Mouse (Mus musculus): ENCODE measurements around the gene Pip5k1b.
A peak's percentile ranks its signal among the peaks of the same experiment; 100 is the strongest.

The Pip5k1b gene

DNA sequence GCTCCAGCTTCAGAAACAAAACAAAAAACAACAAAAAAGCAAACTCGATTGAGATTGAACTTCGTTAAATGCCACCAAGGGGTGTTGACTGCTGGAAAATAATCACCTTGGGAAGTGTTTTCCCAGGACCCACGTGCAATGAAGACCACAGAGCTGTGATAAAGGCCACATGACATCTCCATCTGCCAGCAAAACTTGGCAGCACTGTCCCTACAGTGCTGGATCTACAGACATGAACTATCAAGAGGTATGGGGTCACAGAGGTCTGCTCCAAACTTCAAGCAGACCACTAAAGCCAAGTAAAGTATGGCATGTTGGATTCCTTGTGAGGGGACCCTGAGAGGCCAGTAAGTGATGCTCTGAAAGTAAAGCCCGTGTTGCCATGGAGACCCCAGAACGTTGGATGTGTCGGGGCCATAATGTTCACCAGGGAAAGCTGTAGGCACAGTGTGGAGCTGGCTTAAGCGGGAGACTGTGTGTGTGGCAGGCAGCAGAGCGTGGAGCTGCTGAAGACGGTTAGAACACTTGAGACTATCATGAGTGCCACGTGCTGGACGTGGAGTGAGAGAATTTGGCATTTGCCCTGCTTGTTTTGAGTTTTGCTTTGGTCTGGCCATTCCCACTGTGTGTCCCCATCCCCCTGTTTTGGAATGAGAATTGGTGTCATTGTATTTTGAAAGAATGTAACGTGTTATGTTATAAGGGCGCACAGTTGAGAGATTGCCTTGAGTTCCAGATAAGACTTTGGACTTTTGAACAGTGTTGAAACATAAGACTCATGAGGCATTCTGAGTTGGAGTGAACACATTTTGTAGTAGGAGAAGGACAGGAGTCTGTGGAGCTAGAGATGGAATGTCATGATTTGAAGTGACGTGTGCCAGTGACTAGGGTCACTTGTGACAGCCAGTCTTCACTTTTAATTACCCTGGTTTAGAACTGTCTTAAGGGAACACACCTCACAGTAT lies 12.0 kb downstream of the Pip5k1b start:
- no peak for DNase-seq (ENCODE audit: low spot score)

DNA sequence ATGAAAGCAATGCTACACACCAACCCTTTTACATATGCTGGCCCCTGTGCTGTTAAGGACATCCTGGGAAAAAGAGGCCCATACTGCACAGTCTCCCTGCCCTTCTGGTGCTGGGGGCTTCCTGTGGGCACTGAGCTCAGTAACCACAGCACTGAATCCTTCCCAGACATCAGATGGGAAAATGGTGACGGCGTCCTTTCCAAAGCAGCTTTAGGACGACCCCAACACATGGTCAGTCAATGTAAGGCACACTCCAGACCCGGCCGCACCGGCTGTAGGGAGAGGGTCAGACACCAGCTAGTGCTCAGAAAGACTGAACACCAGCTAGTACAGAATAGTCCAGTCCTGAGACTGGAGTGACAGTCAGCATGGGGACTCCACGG lies 13.4 kb downstream of the Pip5k1b start:
- no peak for DNase-seq (ENCODE audit: low spot score)

DNA sequence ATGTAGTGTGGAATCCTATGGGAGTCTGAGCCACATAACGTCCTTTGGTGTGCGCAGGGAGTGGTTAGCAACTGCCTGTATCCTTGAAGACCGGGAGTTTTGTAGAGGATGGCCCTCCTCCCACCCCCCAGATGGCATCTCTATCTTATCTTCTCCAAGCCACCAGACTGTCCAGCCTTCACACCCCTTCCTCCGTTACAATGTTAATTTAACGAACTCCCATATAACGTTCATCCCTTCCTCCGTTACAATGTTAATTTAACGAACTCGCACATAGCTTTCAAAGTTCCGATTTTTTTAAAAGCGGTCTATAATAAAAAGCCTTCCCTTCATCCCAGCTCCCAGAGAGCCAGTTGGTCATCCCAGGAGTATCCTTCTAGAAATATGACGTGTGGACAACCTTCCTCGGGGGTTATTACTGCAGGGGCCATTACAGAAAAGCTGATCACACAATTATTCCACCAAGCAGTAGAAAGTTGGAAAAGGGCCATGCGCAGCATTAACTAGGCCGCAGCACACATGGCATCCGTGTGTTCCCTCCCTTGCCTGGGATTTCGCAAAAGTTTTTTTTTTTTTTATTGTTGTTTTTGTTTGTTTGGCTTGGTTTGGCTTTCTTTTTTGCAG lies 13.9 kb downstream of the Pip5k1b start:
- DNase-seq (ENCODE audit: low spot score): no peak

DNA sequence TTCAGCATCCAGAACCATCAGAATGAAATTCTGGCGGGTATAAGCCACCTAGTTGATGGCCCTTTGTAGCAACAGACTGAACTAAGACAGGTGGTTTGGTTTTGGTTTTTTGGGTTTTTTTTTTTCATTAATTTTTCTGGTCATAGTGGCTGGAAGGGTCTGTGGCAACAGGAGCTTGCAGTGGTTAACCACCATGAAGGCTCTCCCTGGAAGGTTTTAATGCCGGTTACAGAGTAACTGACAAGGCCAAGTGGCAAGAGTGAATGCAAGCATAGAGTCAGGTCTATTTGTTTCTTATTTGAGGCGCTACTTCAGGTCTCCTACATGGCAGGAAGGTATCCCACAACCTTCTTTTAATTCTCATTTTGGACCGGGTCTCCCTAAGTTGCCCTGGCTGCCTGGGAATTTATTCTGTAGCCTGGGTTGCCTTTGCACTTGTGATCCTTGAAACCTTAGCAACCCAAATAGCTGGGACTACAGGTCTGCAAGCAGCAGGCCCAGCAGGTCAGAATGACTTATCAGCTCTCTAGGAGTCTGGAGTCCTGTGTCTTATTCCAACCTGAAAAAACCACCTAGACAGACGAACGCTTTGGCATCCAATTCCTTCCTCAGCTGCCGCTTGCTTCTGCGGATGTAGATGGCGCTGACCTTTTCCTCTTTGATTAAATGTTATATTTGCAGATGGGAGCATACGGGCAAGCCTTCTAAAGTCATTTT lies 14.6 kb downstream of the Pip5k1b start:
- no peak for DNase-seq (ENCODE audit: low spot score)

DNA sequence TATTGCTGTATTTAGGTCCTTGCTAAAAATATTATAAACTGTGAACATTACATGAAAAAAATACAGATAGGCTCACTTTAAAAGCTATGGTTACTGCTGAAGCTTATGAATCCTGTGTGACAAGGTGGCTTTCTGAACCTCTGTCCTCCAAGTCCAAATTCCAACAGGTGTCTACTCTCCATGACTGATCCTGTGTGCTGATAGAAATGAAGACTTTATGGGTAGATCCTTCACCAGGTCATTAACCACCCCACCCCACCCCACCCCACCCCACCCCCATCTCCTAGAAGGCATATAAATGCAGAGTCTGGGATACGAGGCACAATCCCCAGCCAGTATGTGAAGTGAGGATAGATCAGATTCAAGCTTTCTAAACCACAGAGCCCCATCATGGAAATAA lies 16.6 kb downstream of the Pip5k1b start:
- no peak for DNase-seq (ENCODE audit: low spot score)

DNA sequence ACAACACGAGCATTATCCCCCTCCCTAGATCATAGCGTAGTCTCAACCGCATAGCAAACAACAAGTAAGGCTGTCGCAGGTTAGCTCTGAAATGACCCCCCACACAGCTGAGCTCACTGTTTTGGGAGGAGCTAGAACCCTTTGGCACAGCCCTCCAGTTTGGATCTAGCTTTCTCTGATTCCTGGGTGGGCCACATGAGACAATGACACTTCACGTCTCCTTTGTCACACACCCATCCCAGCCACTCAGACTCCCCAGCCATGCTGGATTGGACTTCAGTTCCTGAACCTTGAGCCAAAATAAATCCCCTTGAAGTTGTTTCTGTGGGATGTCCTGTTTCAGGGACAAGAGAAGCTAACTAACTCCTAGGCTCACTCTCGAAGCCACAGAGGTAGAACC lies 17.5 kb downstream of the Pip5k1b start:
- DNase-seq (ENCODE audit: low spot score): no peak

DNA sequence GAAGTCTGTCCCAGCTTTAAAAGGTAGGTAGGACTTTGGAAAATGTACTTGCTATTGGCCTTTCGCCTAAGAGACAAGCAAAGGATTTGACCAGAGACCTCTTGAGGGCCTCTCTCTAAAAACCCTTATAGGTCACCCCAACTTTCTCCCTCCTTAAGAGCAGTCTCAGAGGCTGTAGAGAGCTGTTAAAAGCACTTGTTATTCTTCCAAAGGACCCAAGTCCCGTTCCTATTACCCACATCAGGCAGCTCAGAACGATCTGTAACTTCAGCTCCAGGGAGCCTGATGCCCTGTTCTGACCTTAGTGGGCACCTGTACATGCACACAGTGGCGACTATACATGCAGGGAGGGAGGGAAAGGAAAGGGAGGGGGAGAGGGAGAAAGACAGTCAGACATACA lies 18.0 kb downstream of the Pip5k1b start:
- DNase-seq (ENCODE audit: low spot score): no peak

DNA sequence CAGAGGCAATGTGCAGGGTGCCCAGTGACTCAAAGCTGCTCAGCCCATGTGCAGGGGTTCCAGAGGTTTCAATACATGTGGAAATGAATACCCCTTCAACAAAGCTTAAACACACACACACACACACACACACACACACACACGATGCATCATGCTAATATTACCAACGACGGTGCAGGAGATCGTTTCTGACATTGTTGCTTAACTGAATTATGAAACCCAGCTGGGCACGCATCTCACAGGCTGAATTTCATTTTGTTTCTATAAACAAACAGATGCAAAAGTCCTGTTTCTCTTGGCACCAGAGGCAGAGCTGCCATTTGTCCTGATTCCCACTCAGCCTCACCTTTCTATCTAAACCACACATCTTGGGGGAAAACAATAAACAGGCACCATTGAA lies 18.8 kb downstream of the Pip5k1b start:
- DNase-seq (ENCODE audit: low spot score): no peak

DNA sequence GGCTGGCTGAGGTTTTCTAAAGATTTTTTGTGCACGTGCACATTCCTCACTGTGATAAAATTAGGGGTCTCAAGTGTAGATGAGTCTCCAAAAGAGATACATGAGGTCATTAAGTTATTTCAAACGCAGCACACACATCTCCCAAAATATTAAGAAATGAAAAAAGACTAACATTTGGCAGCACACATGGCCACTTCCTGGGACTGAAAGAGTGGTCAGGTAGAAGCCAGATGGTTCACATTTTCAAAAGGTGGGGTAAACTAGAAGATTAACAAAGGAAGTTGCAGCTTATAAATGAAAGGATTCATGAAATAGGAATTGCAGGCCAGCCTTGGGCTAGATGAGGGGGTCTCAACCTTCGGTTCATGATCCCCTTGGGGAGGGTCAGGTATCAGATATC lies 19.4 kb downstream of the Pip5k1b start:
- no peak for DNase-seq (ENCODE audit: low spot score)

DNA sequence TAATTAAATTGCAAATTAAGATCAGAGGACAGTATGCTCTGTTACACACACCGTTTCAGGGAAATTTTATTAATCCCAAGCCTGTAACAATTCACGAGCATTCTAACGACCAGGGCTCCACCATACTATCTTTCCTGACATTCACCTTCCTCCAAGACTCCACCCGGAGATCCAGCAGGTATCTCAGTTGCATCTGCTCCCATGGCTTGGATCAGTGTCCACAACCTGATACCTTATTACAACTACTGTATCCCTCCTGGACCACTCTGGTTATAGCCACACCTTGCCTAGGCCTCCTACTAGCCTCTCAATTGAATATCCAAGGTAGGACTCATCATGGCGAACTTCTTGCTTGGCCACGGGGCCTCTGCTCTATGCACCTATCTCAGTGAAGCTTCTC lies 20.5 kb downstream of the Pip5k1b start:
- DNase-seq (ENCODE audit: low spot score): no peak

DNA sequence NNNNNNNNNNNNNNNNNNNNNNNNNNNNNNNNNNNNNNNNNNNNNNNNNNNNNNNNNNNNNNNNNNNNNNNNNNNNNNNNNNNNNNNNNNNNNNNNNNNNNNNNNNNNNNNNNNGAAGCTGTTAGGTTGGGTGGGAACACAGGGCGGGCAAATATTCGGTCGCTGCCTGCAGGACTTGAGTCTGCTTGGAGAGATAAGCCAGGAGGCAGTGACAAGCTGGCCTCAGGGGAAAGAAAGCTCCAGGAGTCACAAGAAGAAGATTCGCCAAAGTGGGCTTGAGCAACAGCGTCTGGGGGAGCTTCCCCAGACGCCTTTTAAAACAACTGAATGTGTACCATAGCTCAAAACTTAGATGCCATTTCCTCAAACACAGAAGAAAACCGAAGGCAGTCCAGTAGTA lies 20.9 kb downstream of the Pip5k1b start:
- peak; percentile 62 for DNase-seq (ENCODE audit: low spot score)

DNA sequence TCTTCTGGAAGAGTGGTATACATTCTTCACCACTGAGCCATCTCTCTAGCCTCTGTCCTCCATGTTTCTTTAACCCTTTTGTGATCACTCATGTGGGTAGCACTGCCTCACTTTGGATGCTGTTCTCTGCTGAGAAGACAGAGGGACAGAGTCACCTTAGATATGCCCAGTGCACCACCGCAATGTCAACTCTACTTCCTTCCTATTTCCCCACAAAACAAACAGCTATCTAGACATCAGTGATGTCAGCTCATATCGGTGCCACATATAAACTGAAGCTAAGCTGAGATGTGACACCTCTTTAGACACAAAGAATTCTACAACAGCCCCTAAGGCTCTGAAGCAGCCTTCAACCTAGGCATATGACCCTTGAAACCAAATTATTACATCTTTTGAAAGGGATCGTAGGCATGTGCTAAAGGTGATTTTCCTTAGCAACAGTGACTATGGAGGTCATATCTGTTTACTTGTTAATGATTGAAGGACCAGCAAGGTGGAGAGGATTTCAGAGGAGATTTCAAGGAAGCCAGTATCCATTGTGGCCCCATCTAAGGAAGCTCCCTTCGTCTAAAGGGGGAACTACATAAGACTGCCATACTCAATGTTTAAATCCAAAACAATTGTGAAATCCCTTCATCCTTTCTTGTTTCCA lies 26.6 kb downstream of the Pip5k1b start:
- no peak for DNase-seq (ENCODE audit: low spot score)

DNA sequence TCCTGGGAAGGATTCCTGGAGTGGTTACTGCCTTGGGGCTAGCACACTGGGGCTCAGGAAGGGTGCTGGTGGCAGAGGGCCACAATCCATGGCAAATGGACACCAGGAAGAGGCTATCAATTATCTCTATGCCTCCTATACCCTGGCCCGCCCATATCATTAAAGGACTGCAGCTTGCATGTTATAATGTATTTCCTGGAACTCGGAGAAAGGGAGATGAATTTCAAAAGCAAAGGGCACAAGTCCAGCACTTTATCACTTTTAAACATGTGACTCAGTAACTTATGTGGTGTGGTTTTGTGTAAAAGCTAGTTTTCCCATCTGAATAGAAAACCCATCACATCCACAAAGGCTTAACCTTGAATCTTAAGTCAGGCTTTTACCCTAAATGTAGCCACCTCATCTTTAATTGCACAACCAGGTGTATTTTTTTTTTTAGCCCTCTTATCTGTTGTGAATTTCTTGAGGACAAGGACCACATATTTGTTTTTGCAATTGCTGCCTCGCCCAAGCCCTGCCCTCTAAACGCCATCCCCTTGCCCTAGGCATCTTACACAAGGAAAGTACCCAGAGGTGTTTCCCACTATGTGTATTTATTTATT lies 27.4 kb downstream of the Pip5k1b start:
- no peak for DNase-seq (ENCODE audit: low spot score)

DNA sequence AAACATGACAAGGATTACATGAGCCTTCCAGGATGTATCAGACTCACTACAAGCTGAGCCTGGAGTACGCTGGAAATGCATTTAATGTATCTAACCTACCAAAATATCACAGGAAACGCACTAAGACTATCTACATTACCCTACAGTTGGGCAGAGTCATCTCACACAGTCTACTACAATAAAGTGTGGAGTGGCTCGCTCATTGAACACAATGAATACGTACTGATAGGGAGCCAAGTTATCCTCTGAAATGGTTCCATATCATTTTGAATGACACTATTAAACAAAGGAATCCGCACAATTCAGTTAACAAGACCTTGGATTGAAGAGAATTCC lies 28.1 kb downstream of the Pip5k1b start:
- no peak for DNase-seq (ENCODE audit: low spot score)

DNA sequence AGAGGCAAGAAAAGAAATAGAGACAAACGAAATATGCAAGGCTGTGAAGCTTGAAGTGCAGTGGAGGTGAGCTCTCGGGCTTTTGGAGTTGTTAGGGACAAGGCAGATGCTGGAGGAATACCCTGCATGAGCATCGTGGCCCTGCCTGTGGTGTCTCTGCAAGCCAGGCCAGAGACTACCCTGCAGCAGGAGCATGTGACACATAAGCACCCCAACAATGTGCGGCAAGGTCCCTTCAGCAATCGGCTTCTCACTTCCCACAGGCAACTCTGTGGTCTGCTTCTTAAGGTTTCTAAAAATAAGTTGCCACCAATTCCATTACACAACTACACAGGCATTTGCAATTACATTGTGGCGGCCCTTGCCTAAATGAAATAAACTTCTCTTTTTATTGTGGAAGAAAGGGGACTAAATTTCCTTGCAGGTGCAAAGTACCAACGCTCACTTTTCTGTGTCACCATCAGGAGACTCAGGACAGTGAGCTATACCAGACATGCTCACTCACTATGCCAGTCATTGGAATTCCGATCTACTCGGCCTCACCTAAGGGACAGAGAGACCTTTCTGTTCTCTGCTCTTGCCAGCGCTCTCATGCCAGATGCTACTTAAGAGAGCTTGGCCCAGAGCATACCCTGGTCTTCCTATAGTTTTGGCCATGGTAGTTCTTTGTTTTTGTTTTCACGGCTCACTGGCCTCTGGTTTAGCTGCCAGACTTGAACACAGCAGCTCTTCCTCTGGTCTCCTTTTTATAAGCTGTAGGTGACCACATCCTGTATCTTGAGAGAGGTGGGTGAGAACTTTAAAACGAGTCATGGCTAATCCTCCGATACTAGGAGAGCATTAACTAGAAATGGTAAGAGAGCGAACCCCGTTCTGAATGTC lies 28.7 kb downstream of the Pip5k1b start:
- no peak for DNase-seq (ENCODE audit: low spot score)

DNA sequence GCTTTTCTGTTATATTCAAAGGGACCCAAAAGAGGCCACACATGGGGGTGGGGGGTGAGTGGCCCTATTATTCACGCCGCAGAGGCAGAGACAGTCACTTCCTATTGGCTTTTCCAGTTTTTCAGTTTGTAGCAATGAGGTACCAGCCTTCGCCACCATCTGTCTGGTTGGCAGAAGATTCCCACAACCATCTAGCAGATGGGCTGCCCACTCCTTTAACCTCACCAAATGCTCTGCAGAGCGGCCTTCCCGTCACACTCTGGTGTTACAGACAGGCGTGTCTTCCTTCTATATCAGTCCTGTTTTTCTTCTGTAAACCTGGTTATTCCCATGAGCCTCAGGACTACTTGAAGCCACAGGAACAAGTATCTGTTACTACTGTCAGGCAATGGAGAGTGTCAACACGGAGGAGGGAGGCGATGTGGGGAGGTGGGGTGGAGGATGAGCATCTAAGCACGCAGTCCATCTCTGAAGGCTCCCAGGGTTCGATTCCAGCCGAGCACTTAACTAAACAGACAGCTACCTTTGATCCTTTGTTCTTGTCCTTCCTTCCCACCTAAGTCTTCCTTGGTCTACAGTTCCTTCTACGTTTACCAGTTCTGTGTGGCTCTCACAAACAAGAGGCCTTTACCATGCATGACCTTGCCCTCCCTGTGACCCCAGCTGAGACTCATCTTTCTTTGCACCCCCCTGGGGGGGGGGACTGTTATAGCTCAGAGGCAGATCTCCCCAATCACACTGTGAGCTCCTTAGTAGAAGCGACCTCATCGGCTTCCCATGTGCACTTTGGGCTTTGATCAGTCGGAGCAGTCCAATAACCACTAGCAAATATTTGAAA lies 32.0 kb downstream of the Pip5k1b start:
- DNase-seq (ENCODE audit: low spot score): no peak

DNA sequence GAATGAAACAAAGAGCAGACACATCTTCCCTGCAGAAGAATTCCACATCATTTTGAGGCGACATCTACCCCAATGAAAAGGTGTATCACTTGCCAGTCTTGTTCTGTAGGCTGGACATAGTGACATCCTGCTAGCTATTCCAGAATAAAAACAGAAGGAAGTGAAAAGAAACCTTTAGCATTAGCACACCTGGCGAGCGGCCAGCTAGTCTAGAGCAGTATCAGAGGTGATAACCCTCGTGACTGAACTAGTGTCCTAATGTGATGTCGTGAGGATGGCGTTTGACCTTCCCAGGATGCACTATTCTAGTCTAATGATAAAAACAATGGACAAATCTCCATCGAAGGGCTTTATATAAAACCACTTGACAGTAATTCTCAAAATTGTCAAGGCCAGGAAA lies 33.7 kb downstream of the Pip5k1b start:
- DNase-seq (ENCODE audit: low spot score): no peak

DNA sequence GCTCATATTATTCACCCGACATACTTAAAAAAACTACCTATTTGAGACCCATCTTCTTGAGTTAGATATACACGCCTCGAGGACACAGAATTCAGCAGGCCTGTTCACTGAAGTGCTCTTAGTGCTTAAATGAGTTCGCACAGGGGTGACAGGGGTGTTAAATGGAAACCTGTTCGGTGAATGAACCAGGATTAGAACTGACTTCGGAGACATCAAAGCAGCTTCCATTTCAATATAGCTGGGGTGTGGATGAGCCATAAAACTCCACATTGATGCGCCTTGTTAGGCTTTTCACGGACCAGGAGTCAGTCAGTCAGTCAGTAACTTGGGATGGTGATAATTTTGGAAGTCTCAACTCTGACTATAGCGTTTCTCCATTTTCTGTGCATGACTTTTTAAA lies 34.5 kb downstream of the Pip5k1b start:
- no peak for DNase-seq (ENCODE audit: low spot score)

DNA sequence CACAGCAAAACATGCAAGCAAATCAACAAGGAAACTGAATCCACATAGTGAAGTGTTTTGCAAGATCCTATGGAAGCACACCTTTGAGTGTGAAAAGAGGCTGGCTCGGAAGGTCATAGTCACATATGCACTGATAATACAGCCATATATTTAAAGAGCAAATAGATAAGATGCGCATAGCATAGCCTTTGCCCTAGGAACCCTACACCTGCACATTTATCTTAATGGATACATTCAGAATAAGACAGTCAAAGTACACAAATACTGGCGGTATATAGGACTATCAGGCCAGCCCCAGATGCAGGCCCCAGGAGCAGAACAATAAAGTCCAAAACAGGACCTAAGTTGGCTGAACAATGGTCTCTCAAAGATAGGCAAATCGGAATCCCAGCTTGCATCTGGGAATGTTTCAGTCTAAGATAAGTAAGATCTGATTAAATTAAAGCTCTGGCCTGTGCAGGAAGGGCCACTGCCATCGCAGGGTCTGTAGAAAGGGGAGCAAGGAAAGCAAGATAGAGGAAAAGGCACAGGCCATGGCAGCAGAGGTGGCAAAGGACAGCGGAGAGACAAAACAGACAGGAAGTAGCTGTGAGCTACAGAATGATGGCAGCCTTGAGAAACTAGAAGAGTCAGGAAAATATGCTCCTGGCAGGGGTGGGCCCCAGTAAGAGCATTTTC lies 35.8 kb downstream of the Pip5k1b start:
- no peak for DNase-seq (ENCODE audit: low spot score)

DNA sequence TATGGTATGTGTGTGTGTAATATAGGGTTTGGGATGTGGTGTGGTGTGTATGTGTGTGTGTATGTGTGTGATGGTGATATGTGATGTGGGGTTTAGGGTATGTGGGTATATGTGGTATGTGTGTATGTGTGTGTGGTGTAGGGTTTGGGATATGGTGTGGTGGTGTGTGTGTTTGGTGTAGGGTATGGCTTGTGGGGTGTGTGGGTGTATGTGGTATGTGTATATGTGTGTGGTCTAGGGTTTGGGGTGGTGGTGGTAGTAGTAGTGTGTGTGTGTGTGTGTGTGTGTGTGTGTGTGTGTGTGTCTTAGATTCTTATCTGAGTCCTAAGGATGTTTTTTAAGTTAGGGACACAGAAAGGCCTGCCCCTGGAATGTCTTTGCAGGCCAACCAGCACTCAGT lies 37.3 kb downstream of the Pip5k1b start:
- no peak for DNase-seq (ENCODE audit: low spot score)
